Mouse (Mus musculus): ENCODE measurements around the gene Trim31.

- peak; percentile 27 for TF ChIP-seq MAX (IDR thresholded peaks at IDR 0.05)
- TF ChIP-seq CTCF (IDR thresholded peaks at IDR 0.05; ENCODE audit: control insufficient read depth, insufficient read depth, insufficient read length) = no peak
- TF ChIP-seq USF1 (IDR thresholded peaks at IDR 0.05; ENCODE audit: low read depth) = no peak
- TF ChIP-seq CEBPB (IDR thresholded peaks at IDR 0.05; ENCODE audit: low read depth) = no peak
Observed at GRCm38 (mm10) chr17:36931806-36932205, 33.9 kb downstream of the Trim31 start.

All from C2C12 (cell line).